Mouse (Mus musculus): ENCODE data around the gene Mfsd2b. TPM values are rescaled to one million over a fixed set of nuclear protein-coding genes. Genes with fewer than 3 reads are reported as not detected.

Mfsd2b gene
- total RNA-seq, 2 experiments from 2014 or later = 137 to 226 TPM

GRCm38 (mm10) chr12:4878296-4878783 lies 4.2 kb upstream of the Mfsd2b start:
- ATAC-seq (replicated peaks; ENCODE audit: low FRiP score, poor library complexity, severe bottlenecking) = no peak

GRCm38 (mm10) chr12:4875623-4876022 lies 1.5 kb upstream of the Mfsd2b start:
- no peak for ATAC-seq (replicated peaks; ENCODE audit: low FRiP score, poor library complexity, severe bottlenecking)

- peak; percentile 28 for ATAC-seq (replicated peaks; ENCODE audit: low FRiP score, poor library complexity, severe bottlenecking)
Measured at GRCm38 (mm10) chr12:4873531-4873930, 628 bp downstream of the Mfsd2b start.

GRCm38 (mm10) chr12:4872983-4873477 lies 1.1 kb downstream of the Mfsd2b start:
- ATAC-seq (replicated peaks; ENCODE audit: low FRiP score, poor library complexity, severe bottlenecking) = peak; percentile 72

- peak; percentile 33 for ATAC-seq (replicated peaks; ENCODE audit: low FRiP score, poor library complexity, severe bottlenecking)
Measured at GRCm38 (mm10) chr12:4872273-4872672, 1.9 kb downstream of the Mfsd2b start.

- ATAC-seq (replicated peaks; ENCODE audit: low FRiP score, poor library complexity, severe bottlenecking) = no peak
Measured at GRCm38 (mm10) chr12:4871260-4871659, 2.9 kb downstream of the Mfsd2b start.

GRCm38 (mm10) chr12:4868924-4869323 lies 5.2 kb downstream of the Mfsd2b start:
- ATAC-seq (replicated peaks; ENCODE audit: low FRiP score, poor library complexity, severe bottlenecking) = no peak

GRCm38 (mm10) chr12:4864338-4864690 lies 9.8 kb downstream of the Mfsd2b start:
- ATAC-seq (replicated peaks; ENCODE audit: low FRiP score, poor library complexity, severe bottlenecking) = no peak

GRCm38 (mm10) chr12:4863654-4864337 lies 10.4 kb downstream of the Mfsd2b start:
- no peak for ATAC-seq (replicated peaks; ENCODE audit: low FRiP score, poor library complexity, severe bottlenecking)

- peak; percentile 69 for ATAC-seq (replicated peaks; ENCODE audit: low FRiP score, poor library complexity, severe bottlenecking)
Measured at GRCm38 (mm10) chr12:4862672-4863071, 11.5 kb downstream of the Mfsd2b start.

GRCm38 (mm10) chr12:4859241-4859914 lies 14.8 kb downstream of the Mfsd2b start:
- ATAC-seq (replicated peaks; ENCODE audit: low FRiP score, poor library complexity, severe bottlenecking) = no peak

GRCm38 (mm10) chr12:4856834-4857233 lies 17.3 kb downstream of the Mfsd2b start:
- ATAC-seq (replicated peaks; ENCODE audit: low FRiP score, poor library complexity, severe bottlenecking) = no peak

- ATAC-seq (replicated peaks; ENCODE audit: low FRiP score, poor library complexity, severe bottlenecking) = peak; percentile 46; the same call in 1 of the 2 replicates
Measured at GRCm38 (mm10) chr12:4856160-4856559, 18.0 kb downstream of the Mfsd2b start.

GRCm38 (mm10) chr12:4843741-4844140 lies 30.4 kb downstream of the Mfsd2b start:
- ATAC-seq (replicated peaks; ENCODE audit: low FRiP score, poor library complexity, severe bottlenecking) = peak; percentile 67

- peak; percentile 98 for ATAC-seq (replicated peaks; ENCODE audit: low FRiP score, poor library complexity, severe bottlenecking)
Measured at GRCm38 (mm10) chr12:4842890-4843597, 31.1 kb downstream of the Mfsd2b start, which contains the start of gene Wdcp. Gene Wdcp, plus strand, starts transcription at chr12:4843303.

GRCm38 (mm10) chr12:4842456-4842855 lies 31.7 kb downstream of the Mfsd2b start:
- no peak for ATAC-seq (replicated peaks; ENCODE audit: low FRiP score, poor library complexity, severe bottlenecking)

GRCm38 (mm10) chr12:4841392-4841887 lies 32.7 kb downstream of the Mfsd2b start, which contains the start of gene Fkbp1b:
Gene Fkbp1b, minus strand, starts transcription at chr12:4841591.
- ATAC-seq (replicated peaks; ENCODE audit: low FRiP score, poor library complexity, severe bottlenecking) = no peak

GRCm38 (mm10) chr12:4840741-4841140 lies 33.4 kb downstream of the Mfsd2b start:
- ATAC-seq (replicated peaks; ENCODE audit: low FRiP score, poor library complexity, severe bottlenecking) = no peak

GRCm38 (mm10) chr12:4840010-4840409 lies 34.1 kb downstream of the Mfsd2b start:
- no peak for ATAC-seq (replicated peaks; ENCODE audit: low FRiP score, poor library complexity, severe bottlenecking)

- ATAC-seq (replicated peaks; ENCODE audit: low FRiP score, poor library complexity, severe bottlenecking) = no peak
Measured at GRCm38 (mm10) chr12:4836959-4837358, 37.2 kb downstream of the Mfsd2b start.

Measured in erythroblast, adult 5-6 weeks (primary cell).